ENCODE assay signal across 9 mouse cellular contexts in the genomic region with DNA sequence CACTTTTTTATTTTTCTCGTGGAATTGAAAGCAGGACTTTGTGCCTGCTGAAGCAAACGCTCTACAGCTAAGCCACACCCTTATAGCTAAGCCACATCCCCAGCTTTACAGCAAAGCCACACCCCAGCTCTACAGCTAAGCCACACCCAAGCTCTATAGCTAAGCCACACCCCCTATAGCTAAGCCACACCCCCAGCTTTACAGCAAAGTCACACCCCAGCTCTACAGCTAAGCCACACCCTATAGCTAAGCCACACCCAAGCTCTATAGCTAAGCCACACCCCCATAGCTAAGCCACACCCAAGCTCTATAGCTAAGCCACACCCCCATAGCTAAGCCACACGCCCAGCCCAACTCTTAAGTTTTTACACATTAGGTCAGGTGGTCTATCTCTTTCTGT. TPM values are rescaled to one million over a fixed set of nuclear protein-coding genes. Genes with fewer than 3 reads are reported as not detected.
DNase-seq lines count a peak whose midpoint lies in the region; ATAC-seq and TF ChIP-seq lines count a peak whose summit lies in the region.
"Had no signal": no experiment of that assay in that cellular context is flagged by ENCODE, and none has a peak within 500 bp of the region (broad histone marks: within the 10 kb centered on the region; RNA-seq: fewer than 3 reads in every experiment).

No protein-coding gene starts in this region.

- ATAC-seq in embryonic facial prominence, embryonic 15.5 days (ENCODE audit: insufficient number of reproducible peaks, low FRiP score, low TSS enrichment, low read depth), result 0 out of 2 replicates have a peak, but pooled peaks have one; percentile 47
- peak; percentile 93 for ATAC-seq in liver, embryonic 14.5 days (ENCODE audit: insufficient read depth)
- no peak for ATAC-seq in forebrain, embryonic 15.5 days (replicated peaks)

- no peak overlapping the region for H3K9ac ChIP-seq in embryonic facial prominence, embryonic 15.5 days
- peak overlapping the region; percentile 60; the same call in 1 of the 2 replicates for H3K9ac ChIP-seq in liver, embryonic 14.5 days (replicated peaks)
- no peak overlapping the region for H3K9ac ChIP-seq in forebrain, embryonic 15.5 days (replicated peaks)

- H3K9me3 ChIP-seq in embryonic facial prominence, embryonic 15.5 days (replicated peaks), result no peaks in the 10 kb centered on the region
- no peaks in the 10 kb centered on the region for H3K9me3 ChIP-seq in embryonic facial prominence, embryonic 10.5 days
- no peaks in the 10 kb centered on the region for H3K9me3 ChIP-seq in liver, embryonic 14.5 days (ENCODE audit: control insufficient read depth, low read length)
- no peaks in the 10 kb centered on the region for H3K9me3 ChIP-seq in forebrain, embryonic 15.5 days

- TF ChIP-seq CTCF in liver, embryonic 14.5 days (IDR thresholded peaks at IDR 0.05; ENCODE audit: low read depth), result no peak

- no peaks in the 10 kb centered on the region for H3K36me3 ChIP-seq in embryonic facial prominence, embryonic 15.5 days
- H3K36me3 ChIP-seq in embryonic facial prominence, embryonic 10.5 days (replicated peaks), result no peaks in the 10 kb centered on the region
- no peaks in the 10 kb centered on the region for H3K36me3 ChIP-seq in liver, embryonic 14.5 days (replicated peaks; ENCODE audit: control insufficient read depth, insufficient read depth, low read depth)
- no peaks in the 10 kb centered on the region for H3K36me3 ChIP-seq in forebrain, embryonic 15.5 days

- no peak for TF ChIP-seq EP300 in liver, embryonic 14.5 days (IDR thresholded peaks at IDR 0.05; ENCODE audit: low read depth)

- WGBS in embryonic facial prominence, embryonic 15.5 days, result 56% methylated on average over 3 of the region's 3 CpGs
- 66% methylated on average over 3 of the region's 3 CpGs for WGBS in embryonic facial prominence, embryonic 10.5 days
- whole genome bisulfite sequencing in liver, embryonic 14.5 days (ENCODE audit: insufficient replicate concordance), result 11% methylated on average over 3 of the region's 3 CpGs
- WGBS in forebrain, embryonic 15.5 days, result 77% methylated on average over 3 of the region's 3 CpGs

- H3K4me3 ChIP-seq in embryonic facial prominence, embryonic 15.5 days (replicated peaks), result no peak overlapping the region
- no peak overlapping the region for H3K4me3 ChIP-seq in embryonic facial prominence, embryonic 10.5 days
- H3K4me3 ChIP-seq in liver, embryonic 14.5 days (ENCODE audit: insufficient read depth in 1 of 2, low read depth in 2 of 2, low read length in 2 of 2), result peak overlapping the region in 1 of 2 experiments; percentile 42; a peak in 2 of 4 replicates
- H3K4me3 ChIP-seq in forebrain, embryonic 15.5 days, result no peak overlapping the region

- no peaks in the 10 kb centered on the region for H3K4me1 ChIP-seq in embryonic facial prominence, embryonic 15.5 days
- peaks cover 4% of the 10 kb centered on the region; the same call in 1 of the 2 replicates for H3K4me1 ChIP-seq in embryonic facial prominence, embryonic 10.5 days
- peaks cover 22 to 35% of the 10 kb centered on the region in 2 experiments for H3K4me1 ChIP-seq in liver, embryonic 14.5 days (replicated peaks; ENCODE audit: control insufficient read depth in 2 of 2, insufficient read depth in 2 of 2, low read length in 1 of 2)
- H3K4me1 ChIP-seq in forebrain, embryonic 15.5 days, result peaks cover 11% of the 10 kb centered on the region

- no peak for DNase-seq in embryonic facial prominence, embryonic 10.5 days (ENCODE audit: low spot score)
- peak; percentile 86 for DNase-seq in 3134 (ENCODE audit: extremely low read depth, insufficient read length, low spot score)
- peak; percentile 74 for DNase-seq in brain, adult 2 months (ENCODE audit: low read depth, low spot score)
- peak; percentile 75 to 91 (median 82) for DNase-seq in liver, embryonic 14.5 days (ENCODE audit: low read depth in 3 of 3, low spot score in 3 of 3)
- no peak for DNase-seq in kidney, postnatal 25 days
- no peak for DNase-seq in right cerebral cortex, adult 18-20 months

- H3K4me2 ChIP-seq in embryonic facial prominence, embryonic 15.5 days (replicated peaks), result no peak overlapping the region
- peak overlapping the region; percentile 78 for H3K4me2 ChIP-seq in liver, embryonic 14.5 days (ENCODE audit: low read depth)
- no peak overlapping the region for H3K4me2 ChIP-seq in forebrain, embryonic 15.5 days (replicated peaks)

- H3K27me3 ChIP-seq in embryonic facial prominence, embryonic 15.5 days, result no peaks in the 10 kb centered on the region
- H3K27me3 ChIP-seq in embryonic facial prominence, embryonic 10.5 days (replicated peaks; ENCODE audit: low read depth, poor library complexity, severe bottlenecking), result 0 out of 2 replicates have a peak, but pooled peaks cover 3% of the 10 kb centered on the region
- H3K27me3 ChIP-seq in liver, embryonic 14.5 days (ENCODE audit: control insufficient read depth, insufficient read depth, low read length), result no peaks in the 10 kb centered on the region
- H3K27me3 ChIP-seq in forebrain, embryonic 15.5 days, result no peaks in the 10 kb centered on the region
- H3K27me3 ChIP-seq: CH12.LX had no signal

- H3K27ac ChIP-seq in embryonic facial prominence, embryonic 15.5 days (replicated peaks), result no peak overlapping the region
- no peak overlapping the region for H3K27ac ChIP-seq in embryonic facial prominence, embryonic 10.5 days (replicated peaks)
- peak overlapping the region; percentile 87 for H3K27ac ChIP-seq in liver, embryonic 14.5 days
- H3K27ac ChIP-seq in forebrain, embryonic 15.5 days (replicated peaks), result no peak overlapping the region

RNA-seq across cellular contexts. Expression of a gene that starts 42.7 kb away (rescaled TPM):
- polyA plus RNA-seq in embryonic facial prominence, embryonic 15.5 days (2015; fragmentation: Nextera tagmentation; extraction: Ambion mirVana), result 1.0 TPM in 2 replicates
- 0.10 and 0.40 TPM in 2 replicates for polyA plus RNA-seq in embryonic facial prominence, embryonic 10.5 days (2016; fragmentation: Nextera tagmentation; extraction: Ambion mirVana)
- 0.41 and 0.50 TPM in 2 replicates for polyA plus RNA-seq in liver, embryonic 14.5 days (2012; rRNA removed)
- polyA plus RNA-seq in liver, embryonic 14.5 days (2014; fragmentation: Nextera tagmentation; extraction: Ambion mirVana), result 0.20 and 0.42 TPM in 2 replicates
- 1.8 and 2.3 TPM in 2 replicates for polyA plus RNA-seq in forebrain, embryonic 15.5 days (2015; fragmentation: Nextera tagmentation; extraction: Ambion mirVana)

Comparison
In these comparisons a context has a peak if more than half of its experiments do, and no peak if none do; other contexts are left out.
1. DNase-seq: peak in 3134 (single experiment), brain, adult 2 months (single experiment) and liver, embryonic 14.5 days (3 of 3); none in embryonic facial prominence, embryonic 10.5 days (single experiment), kidney, postnatal 25 days (0 of 2) and right cerebral cortex, adult 18-20 months (single experiment).